Mouse (Mus musculus): ENCODE data around the gene Olfr178. TPM values are rescaled to one million over a fixed set of nuclear protein-coding genes. Genes with fewer than 3 reads are reported as not detected.

Gene Olfr178
- total RNA-seq (2023): not detected

DNA sequence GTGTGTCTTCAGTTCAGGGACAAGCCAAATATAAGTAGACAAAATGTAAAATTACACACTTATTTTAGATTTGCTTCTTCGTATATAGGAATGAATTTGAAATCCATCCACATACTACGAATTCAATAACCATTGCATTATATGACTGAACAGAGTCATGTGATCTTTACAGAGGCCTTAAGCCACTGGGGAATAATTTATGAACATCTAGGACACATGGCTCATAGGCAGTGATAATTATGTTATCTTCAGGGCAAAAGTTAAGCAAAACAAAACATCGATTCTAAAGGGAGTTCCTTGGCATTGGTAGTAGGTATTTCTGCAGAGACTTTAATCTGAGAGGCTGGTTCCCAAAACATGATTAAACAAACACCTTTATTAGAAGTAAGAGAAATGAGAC is at the start of gene Olfr178:
TSS of gene Olfr178 (minus strand) at position 101 of the 400 bp plus-strand sequence.

DNA sequence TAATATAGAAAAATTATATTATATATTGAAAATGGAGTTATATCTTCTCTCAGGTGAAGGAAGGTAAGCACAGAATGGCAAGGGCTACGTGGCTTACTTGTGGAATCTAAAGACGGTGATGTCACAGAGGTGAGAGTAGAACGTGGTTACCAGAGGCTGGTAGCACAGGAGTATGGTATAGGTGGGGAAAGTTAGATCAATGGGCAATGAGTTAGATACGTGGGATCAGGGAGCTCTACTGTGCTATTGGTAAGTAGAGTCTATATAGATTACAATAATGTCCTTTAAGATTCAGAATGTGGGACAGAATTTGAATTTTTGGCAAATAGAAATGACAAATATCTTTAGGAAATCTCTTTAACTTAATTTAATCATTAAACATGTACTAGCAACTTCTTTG is 37.4 kb upstream of the Olfr178 start, which contains the start of gene Olfr180:
TSS of gene Olfr180 (minus strand) at position 101 of the 400 bp plus-strand sequence.

DNA sequence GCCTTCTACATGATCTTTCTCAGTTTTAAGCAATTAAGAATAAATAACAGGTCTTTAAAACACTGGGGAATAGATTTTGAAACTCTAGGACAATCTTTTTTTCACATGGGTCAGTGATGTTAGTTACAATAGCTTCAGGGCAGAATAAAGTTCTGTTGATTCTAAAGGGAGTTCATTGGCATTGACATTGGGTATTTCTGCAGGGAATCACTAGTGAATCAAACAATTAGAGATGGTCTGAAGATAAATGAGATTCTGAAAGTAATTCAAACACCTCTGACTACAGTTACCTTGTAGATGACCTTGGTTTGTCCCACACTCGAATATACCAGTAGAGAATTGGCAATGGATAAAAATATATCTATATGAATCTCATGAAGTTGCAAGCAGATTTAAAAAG is 36.8 kb upstream of the Olfr178 start, which contains the start of gene Olfr181:
TSS of gene Olfr181 (minus strand) at position 101 of the 400 bp plus-strand sequence.

GRCm38 (mm10) chr16:58874668-58875067 is 17.2 kb downstream of the Olfr178 start, which contains the start of gene Olfr177:
Gene Olfr177, minus strand, starts transcription at chr16:58874768.

Other genes with a start within 250 kb of the Olfr178 start
- gene Cpox, start 221.8 kb downstream of the Olfr178 start, total RNA-seq (2023): 12.8 TPM
- not detected for gene Gpr15, start 173.0 kb downstream of the Olfr178 start, total RNA-seq (2023)
- 44.7 TPM for gene Cldnd1, start 164.2 kb downstream of the Olfr178 start, total RNA-seq (2023)
- not detected for gene Olfr172, start 128.9 kb downstream of the Olfr178 start, total RNA-seq (2023)
- not detected for gene Olfr173, start 91.8 kb downstream of the Olfr178 start, total RNA-seq (2023)
- not detected for gene Olfr175-ps1, start 65.3 kb downstream of the Olfr178 start, total RNA-seq (2023)
- gene Olfr177, start 17.3 kb downstream of the Olfr178 start, total RNA-seq (2023): not detected
- not detected for gene Olfr181, start 36.7 kb upstream of the Olfr178 start, total RNA-seq (2023)
- not detected for gene Olfr180, start 37.3 kb upstream of the Olfr178 start, total RNA-seq (2023)
- not detected for gene Olfr183, start 103.3 kb upstream of the Olfr178 start, total RNA-seq (2023)
- not detected for gene Olfr186, start 138.2 kb upstream of the Olfr178 start, total RNA-seq (2023)
- gene Olfr187, start 147.7 kb upstream of the Olfr178 start, total RNA-seq (2023): not detected
- gene Olfr190, start 185.9 kb upstream of the Olfr178 start, total RNA-seq (2023): not detected
- gene Olfr191, start 197.8 kb upstream of the Olfr178 start, total RNA-seq (2023): not detected
- not detected for gene Olfr193, start 219.8 kb upstream of the Olfr178 start, total RNA-seq (2023)
- not detected for gene Olfr194, start 229.0 kb upstream of the Olfr178 start, total RNA-seq (2023)

All from CD4-positive naive resting alpha-beta T cell, adult 76 days (primary cell).